Mouse (Mus musculus) right cerebral cortex, postnatal 36 days (tissue): ENCODE measurements around the gene Phactr2.

ENCODE experiments used
- DNase-seq, 2 experiments: peaks; one replicate each; pipeline ENCODE4 v3.0.0; 2022; ENCODE audit warnings: low spot score in 2 of 2, mixed read lengths in 1 of 2

The Phactr2 gene

DNA sequence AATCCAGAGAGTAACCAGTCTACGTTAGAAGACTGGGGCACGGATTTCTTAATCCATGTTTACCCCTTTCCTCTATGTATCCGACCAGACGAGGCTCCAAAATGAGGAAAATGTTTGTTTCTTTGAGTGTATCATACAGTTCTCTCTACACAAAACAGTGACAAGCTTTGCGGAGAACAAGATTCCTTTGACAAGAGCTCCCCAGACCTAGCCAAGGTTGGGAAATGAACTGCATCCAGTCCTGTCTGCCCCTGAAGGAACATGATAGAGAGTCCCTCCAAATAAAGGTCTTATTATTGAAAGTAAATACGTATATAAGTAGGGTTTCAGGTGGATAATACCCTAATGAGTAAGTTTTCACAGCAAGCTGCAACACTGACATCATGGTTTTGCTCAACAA, 199.1 kb downstream of the Phactr2 start:
- no peak for DNase-seq

DNA sequence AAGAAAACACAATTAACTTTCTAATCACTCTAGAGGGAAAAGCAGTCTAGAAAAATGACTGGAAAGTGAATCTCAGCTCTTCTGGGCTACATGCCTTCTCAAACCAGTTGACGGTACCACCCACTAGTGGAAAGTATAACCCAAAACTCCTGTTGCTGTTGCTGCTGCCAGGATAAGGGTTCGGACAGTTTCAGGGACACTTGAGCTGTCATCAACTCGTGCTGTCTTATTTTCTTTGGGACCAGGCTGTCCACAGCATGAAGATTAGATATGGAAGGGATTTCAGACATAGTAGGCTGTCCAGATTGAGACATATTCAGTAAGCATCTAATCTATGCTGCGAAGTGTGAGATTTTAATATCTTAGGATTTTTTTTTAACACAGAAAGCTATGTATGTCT, 199.5 kb downstream of the Phactr2 start:
- no peak for DNase-seq

DNA sequence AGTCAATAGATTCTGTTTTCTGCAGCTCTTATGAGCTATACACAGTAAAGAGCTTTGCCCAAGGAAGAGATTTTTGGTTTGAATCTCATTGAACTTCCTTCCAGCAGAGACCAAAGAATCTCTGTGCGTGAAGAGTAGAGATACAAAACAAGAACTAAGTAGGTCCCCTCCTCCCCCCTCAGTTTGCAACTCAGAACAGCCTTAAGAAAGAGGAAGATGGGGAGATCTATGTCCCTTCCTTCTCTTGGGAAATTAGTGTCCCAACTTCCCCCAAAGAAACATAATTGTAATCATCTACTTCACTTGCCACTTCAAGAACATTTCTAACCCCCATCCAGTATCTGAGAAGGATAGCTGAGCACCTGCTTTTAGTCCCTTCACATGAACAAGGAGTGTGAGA, 200.5 kb downstream of the Phactr2 start:
- no peak for DNase-seq

DNA sequence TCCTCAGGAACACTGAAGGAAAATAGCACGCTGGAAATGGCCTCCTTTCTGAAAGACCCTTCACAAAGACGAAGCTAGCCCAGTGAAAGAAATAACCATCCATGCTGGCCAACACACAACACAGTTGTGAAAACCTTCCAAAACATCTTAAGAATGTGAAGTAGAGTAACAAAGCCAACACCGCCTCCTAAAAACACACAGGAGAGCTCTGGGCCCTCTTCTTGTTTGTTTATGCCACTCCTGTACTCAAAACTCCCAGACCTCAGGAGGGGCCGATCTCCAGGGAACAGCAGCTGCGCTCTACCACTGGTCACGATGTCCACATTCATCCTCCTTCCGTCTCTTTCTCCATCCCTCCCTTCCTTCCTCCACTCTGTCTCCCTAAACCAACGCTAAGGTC, 202.5 kb downstream of the Phactr2 start:
- DNase-seq = no peak

- no peak for DNase-seq
These were observed 203.1 kb downstream of the Phactr2 start for GRCm38 (mm10) chr10:13271099-13271498.

- no peak for DNase-seq
These were observed 203.9 kb downstream of the Phactr2 start for GRCm38 (mm10) chr10:13270270-13270669.

- DNase-seq = no peak
These were observed 215.0 kb downstream of the Phactr2 start for GRCm38 (mm10) chr10:13259251-13259650.

DNA sequence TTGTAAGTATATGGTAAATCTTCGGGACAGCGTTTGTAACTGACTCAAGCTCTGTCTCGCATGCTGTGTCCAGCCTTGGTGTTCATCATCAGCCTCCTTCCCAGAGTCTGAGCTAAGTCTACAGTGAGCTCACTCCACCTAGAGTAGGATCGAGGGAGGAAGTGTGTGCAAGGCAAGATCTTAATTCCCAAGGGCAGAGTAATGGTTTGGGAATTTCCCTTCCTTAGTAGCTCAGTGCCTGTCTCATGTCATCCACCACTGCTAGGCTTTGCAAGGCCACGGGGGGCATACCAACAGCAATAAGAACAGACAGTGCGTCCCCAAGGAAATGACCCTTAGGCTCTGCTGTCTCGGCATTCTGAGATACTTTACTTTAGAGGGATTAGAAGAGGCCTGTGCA, 218.0 kb downstream of the Phactr2 start:
- DNase-seq = no peak

GRCm38 (mm10) chr10:13250280-13250679, 223.9 kb downstream of the Phactr2 start:
- DNase-seq = no peak

DNA sequence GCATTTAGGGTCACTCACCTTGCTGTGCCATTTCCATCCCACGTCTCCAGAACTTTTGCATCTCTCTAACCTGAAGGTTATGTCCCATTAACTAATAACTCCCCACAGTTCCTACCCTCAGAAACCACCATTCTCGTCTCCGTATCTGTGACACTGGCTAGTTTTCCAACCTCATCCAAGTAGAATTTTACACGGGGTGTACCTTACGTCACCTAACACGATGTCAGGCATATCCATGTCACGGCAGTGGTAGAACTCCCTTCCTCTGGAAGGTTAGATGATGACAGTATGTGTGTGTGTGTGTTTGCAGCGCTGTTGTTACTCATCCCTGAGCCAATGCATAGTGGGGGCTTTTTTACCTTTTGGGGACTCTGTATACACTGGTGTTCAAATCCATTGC, 225.1 kb downstream of the Phactr2 start:
- no peak for DNase-seq

- no peak for DNase-seq
These were observed 228.5 kb downstream of the Phactr2 start for GRCm38 (mm10) chr10:13245714-13246113.

DNA sequence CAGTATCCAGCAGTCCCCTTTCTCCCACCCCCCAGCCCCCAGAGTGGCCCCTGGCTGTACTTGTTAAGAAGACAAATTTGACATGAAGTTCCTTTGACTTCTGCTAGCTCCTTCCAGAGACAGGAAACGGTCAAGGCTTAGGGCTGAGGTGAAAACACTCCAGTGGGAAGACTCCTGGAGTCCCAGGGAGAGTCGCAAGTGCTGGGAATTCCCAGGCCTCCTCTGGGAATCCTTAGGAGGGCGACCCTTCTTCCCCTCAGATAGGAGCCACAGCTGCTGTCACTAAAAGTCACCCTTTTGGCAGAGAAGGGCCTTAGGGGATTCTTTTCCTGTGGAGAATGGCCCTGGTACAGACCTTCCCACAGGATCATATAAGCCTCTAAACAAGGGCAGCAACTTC, 230.0 kb downstream of the Phactr2 start:
- DNase-seq = no peak

DNA sequence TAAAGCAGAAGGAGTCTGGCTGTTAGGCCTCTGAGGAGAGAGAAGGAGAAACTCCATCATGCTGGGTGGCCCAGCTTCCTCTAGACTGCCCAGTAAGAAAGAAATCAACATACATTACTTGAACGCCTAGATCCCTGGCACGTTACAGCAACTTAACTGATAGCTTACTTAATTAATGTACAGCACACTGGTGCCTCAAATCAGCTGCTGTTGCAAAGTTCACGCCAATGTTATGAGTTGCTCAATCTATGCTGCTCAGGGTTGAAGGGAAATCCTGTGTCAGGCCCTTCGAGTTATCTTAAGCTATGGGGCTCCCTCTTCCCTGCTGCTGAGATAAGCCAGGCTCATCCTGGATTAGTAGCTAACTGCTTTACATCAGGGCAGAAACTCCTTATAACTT, 233.8 kb downstream of the Phactr2 start:
- DNase-seq = no peak

DNA sequence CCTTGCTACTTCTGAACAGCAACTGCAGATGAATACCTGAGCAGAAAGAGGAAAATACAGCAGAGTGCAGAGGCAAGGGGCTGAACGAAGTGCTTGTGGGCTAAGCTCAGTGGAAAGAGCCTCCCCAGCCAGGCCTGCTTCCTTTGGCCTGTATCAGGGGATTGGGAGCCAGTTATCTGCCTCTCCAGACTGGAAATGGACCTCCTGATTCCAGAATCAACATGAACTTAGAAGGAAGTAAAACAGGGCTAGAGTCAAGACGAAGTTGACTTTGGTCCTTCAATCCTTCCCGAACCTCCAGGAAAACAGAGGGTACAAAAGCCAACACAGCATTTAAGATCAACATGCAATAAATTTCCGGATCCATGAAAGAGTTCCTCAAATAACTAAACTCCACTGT, 236.0 kb downstream of the Phactr2 start:
- no peak for DNase-seq

DNA sequence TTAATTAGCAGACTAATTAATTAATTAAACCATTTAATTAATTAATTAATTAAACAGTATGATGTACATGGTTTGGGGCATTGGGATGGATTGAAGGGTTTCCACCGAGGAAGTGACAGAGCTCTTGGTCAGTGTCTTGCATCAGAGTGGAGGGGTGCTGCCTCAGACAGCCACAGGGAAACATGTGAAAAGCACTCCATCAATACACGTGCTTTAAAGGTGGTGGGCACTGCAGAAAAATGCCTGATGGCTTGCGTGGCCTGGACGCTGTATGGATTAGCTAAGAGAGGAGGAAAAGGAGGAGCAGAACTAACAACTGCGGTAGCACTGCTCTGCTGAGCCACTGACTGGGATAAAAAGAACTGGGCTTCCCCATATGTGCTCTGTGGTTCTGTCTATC, 237.3 kb downstream of the Phactr2 start:
- no peak for DNase-seq

- DNase-seq = no peak
These were observed 239.7 kb downstream of the Phactr2 start for GRCm38 (mm10) chr10:13234503-13234902.

DNA sequence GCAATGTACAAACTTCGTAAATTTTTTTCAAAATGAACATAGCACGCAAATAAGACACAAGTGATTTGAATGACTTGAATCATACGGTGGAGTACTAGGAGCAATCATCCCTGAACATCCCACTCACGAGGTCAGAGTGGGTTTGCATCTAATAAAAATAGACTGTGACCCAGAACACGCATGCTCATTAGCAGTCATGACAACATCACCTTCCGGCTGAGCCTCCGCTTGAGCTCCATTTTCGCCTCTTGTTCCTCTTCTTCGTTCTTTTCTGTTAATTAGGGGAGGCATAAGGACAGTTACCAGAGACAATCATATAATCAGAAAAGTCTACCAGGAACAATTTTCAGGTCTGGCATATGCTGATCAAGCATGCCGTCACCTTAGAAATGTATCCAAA, 240.3 kb downstream of the Phactr2 start:
- DNase-seq = no peak

DNA sequence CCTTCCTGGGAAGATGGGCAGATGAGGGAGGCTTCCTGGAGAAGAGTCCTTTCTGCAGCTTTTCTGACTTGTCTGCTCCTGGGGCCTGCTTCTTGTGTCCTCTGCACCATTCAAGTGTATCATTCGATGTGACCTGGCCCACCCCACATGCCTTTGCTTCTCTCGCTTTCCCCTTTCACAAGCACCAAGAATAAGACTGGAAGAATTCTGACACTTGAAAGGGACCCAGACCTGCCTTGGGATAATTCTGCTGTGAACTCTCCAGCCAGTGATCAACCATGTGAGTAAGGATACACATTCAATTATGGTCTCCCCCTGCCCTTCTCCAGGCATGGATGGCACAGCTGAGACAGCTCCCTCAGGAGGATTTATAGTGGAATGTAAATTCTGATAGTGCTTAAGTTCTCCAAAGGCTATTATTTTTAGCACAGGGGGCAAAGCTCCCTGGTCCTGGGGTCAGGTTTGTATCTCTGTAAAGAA, 241.0 kb downstream of the Phactr2 start:
- no peak for DNase-seq

GRCm38 (mm10) chr10:13232443-13233142, 241.6 kb downstream of the Phactr2 start:
- DNase-seq = no peak

GRCm38 (mm10) chr10:13230716-13231115, 243.5 kb downstream of the Phactr2 start:
- DNase-seq = no peak

GRCm38 (mm10) chr10:13225377-13226063, 248.7 kb downstream of the Phactr2 start:
- DNase-seq = no peak

DNA sequence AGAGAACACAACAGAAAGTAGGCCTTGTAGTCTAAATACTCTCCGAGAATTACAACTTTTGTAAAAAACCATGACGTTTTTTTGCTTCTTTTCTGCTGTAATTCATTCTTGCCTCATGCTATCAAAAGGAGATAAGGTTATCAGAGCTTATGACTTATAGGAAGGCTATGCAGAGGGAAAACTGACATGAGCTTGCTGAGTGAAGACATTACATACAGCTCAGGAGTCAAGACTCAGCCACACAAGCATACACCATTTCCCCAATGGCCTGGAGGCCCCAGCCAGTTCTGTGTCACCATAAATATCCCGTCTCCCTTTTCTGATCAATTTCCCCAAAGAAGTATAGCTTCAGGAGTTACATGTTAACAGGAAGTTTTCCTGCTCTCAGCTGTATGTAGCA, 252.1 kb downstream of the Phactr2 start:
- no peak for DNase-seq

DNA sequence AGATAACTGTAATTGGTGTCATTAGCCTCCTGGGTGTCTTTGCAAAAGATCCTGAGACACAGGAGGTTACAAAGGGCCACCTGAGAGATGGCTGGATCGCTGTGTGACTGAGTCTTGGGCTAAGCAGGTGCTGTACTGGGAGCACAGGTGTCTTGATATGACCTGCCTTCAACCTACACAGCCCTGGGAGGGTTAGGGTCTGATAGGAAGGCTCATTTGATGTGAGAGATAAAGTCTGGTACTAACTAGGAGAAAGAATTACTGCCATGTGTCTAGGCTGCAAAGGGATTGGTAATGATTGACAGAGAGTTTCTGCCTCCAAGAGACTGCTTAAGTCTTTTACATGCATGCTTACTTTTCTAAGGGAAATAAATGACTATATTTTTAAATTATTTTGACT, 254.2 kb downstream of the Phactr2 start:
- no peak for DNase-seq
